Mouse (Mus musculus) lung, adult 2 months (tissue): ENCODE measurements around the gene Sbk3. TPM values are rescaled to one million over a fixed set of nuclear protein-coding genes. Genes with fewer than 3 reads are reported as not detected.
"Not testable (repeated sequence)": the region's sequence is repeated elsewhere in the genome, so short reads cannot be mapped to it uniquely, and the experiment has no call there.

Experiments used
- DNase-seq: peaks from one replicate; pipeline ENCODE4 v3.0.0; 2022
- H3K4me1 ChIP-seq: fragments of 200-500 bp; 2 replicates; pipeline ENCODE4 v1.6.1; 2011; ENCODE audit warnings: low read length; ENCODE audit not compliant: control insufficient read depth, insufficient read depth
- H3K4me3 ChIP-seq: fragments of 200-500 bp; replicated peaks from 2 replicates; pipeline ENCODE3; 2011; ENCODE audit warnings: low read depth, mild to moderate bottlenecking, control low read depth, low read length; ENCODE audit errors: extremely low read depth
- CTCF ChIP-seq: fragments of 200-500 bp; IDR thresholded peaks from 2 replicates; pipeline ENCODE4 v1.5.1; 2011; ENCODE audit warnings: mild to moderate bottlenecking, low read length, control low read depth; ENCODE audit not compliant: insufficient read depth
- POLR2A ChIP-seq: fragments of 200-500 bp; IDR thresholded peaks from 2 replicates; pipeline ENCODE4 v1.6.1; 2011; ENCODE audit warnings: low read depth, mild to moderate bottlenecking, control low read depth, low read length, borderline replicate concordance; ENCODE audit errors: extremely low read depth
- WGBS: fragments of 180-500 bp; shearing (Covaris S2); methylation state at CpG from one replicate; pipeline ENCODE4 v1.1.7; 2018; 5-methylcytosine and 5-hydroxymethylcytosine counted together
- polyA plus RNA-seq: library from polyadenylated mRNA; depleted of rRNA; stranded (reverse); fragments of >200 nt; gene quantifications from 2 replicates; pipeline ENCODE4 v1.2.3, GENCODE M21; 2012; rRNA removed

The Sbk3 gene
- polyA plus RNA-seq: 6.5 and 9.0 TPM in 2 replicates

DNA sequence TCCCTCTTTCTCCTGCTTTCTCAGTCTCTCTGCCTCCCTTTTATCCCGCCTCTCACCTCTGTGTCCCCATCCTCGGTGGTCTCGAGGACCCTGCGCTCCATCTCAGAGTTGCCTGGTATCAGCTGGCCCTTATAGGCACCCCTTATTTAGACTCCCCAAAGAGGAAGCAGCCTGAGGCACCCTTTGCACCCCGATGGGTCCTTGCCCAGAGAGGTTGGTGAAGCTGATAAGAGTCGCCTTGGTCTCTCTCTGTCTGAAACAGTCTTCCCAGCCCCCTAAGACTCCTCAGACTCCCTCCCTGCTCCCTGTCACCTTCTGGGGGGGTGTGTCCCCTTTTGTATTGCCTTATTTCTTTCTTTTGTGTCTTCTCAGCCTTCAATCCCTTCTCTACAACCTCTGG lies at the start of gene Sbk3:
Gene Sbk3 (minus strand): TSS at position 101 of the 400 bp plus-strand sequence.
- DNase-seq: no peak
- no peak for TF ChIP-seq POLR2A
- TF ChIP-seq CTCF: no peak
- 49% methylated on average over 6 of the region's 6 CpGs for WGBS
- Histone ChIP-seq H3K4me3 (no peak within 1 kb of the TSS), H3K4me1 (no peaks in the 10 kb centered on the region)

DNA sequence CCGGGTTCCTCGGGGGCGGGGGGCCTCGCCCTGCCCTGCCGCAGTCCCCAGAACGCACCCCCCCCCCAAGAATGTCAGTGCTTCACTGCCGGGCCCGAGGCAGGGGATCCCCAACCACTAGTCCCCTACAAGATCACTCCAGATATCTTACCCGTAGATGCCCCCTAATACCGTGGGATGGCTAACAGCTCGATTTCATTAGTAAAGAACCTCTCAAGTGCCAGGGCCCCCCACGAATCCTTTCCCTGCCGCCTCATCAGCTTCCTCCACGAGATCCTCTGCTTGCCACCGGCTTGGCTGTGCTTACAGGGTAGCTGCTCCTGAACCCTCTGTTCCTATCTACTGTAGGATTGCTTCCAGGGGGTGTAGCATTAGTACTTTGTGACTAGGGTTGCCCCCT lies 49.7 kb upstream of the Sbk3 start:
- no peak for DNase-seq
- under 1% methylated on average over 15 of the region's 15 CpGs for WGBS
- no peak for TF ChIP-seq CTCF
- TF ChIP-seq POLR2A: no peak
- Histone ChIP-seq H3K4me3 (peak overlapping the region; percentile 26), H3K4me1 (peaks cover 6% of the 10 kb centered on the region)

DNA sequence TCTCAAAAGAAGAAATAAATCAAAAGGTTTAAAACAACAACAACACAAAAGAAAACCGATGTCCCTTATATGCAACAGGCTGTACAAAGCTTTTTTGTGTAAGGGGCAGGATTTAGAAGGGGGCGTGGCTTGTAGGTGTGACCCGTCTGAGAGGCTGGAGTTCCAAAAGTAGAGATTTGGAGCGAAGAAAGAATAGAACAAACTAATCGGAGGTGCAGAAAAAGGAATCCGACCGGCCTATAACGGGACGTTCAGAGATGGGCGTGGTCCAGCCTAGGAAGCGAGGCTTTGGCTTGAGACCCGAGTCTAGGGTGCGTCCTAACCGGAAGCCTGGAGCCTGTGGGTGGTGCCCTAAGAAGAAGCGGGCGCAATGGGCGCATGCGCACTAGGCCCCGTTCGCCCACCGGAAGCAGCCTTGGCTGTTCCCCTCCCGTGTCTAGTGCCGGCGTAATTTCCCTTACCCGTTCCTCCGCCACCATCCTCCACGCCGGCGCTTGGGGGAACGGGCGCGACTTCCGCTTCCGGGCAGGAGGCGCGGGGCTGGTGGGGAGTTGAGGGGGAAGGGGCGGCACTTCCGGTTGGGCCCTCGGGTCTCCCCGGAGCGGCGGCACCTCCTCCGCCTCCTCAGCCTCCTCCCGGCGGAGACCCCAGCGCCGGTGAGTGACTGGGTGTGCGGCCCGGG lies 49.2 kb upstream of the Sbk3 start, which contains the start of the genes Zfp865 and Ccdc106:
Gene Zfp865 (plus strand): TSS at position 377 of the 682 bp plus-strand sequence.
Gene Ccdc106 (plus strand): TSS at position 554 of the 682 bp plus-strand sequence.
- peak; percentile 97 for DNase-seq
- WGBS: under 1% methylated on average over 49 of the region's 49 CpGs
- peaks cover 5% of the 10 kb centered on the region for H3K4me1 ChIP-seq
- peak within 1 kb of the TSS; percentile 26 for H3K4me3 ChIP-seq
- TF ChIP-seq CTCF: no peak
- peak; percentile 86; the same call in 1 of the 2 replicates for TF ChIP-seq POLR2A

DNA sequence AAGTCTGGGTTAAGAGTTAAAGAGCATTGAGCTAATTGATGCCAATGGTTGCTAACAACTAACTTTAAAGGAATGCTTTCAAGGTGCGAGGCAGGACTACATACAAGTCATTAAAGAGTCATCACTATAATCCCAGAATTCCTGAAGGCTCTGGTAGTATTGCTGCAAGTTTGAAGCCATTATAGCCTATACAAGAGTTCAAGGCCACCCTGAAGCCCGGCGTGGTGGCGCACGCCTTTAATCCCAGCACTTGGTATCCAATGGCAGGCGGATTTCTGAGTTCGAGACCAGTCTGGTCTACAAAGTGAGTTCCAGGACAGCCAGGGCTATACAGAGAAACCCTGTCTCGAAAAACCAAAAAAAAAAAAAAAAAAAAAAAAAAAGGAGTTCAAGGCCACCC lies 48.6 kb upstream of the Sbk3 start:
- not testable (repeated sequence) for H3K4me1 ChIP-seq, H3K4me3 ChIP-seq, DNase-seq
- 22% methylated on average over 8 of the region's 8 CpGs for whole genome bisulfite sequencing

DNA sequence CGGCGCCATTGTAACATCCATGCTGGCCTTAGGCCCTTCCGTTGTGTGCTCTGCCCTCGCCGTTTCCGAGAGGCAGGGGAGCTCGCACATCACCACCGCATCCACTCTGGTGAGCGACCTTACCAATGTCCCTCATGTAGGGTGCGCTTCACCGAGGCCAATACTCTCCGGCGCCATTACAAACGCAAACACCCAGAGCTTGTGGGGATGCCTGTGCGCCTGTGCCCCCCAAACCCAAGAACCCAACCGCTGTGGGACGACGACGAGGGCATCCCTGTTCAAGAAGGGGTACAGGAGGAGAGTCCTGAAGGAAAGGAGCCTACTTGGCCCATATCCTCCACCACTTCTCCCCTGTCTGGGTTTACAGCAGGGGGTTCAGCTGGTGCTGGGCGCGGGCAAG lies 47.0 kb upstream of the Sbk3 start:
- DNase-seq: no peak
- WGBS: 98% methylated on average over 21 of the region's 21 CpGs
- TF ChIP-seq POLR2A: no peak
- no peak for TF ChIP-seq CTCF
- peaks cover 8% of the 10 kb centered on the region for H3K4me1 ChIP-seq
- H3K4me3 ChIP-seq: no peak overlapping the region

DNA sequence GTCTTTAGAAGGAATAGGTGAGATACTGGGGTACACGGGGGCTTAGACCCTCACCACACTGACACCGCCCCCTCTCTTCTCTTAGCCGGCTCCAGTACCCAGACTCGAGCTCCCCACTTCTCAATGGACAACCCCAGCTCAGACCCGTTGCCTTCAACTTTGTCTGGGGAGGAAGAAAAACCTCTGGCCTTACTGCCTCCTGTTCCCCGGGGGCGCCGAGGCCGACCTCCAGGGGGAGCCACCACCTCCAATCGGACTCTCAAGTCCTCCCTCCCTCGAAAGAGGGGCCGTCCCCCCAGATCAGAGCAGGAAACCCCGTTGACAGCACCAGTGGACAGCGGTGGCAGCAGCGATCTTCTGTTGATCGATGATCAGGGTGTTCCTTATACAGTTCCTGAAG lies 46.4 kb upstream of the Sbk3 start:
- no peak for DNase-seq
- 92% methylated on average over 16 of the region's 16 CpGs for WGBS
- Histone ChIP-seq H3K4me1 (peaks cover 8% of the 10 kb centered on the region), H3K4me3 (no peak overlapping the region)
- TF ChIP-seq CTCF (no peak), POLR2A (no peak)

DNA sequence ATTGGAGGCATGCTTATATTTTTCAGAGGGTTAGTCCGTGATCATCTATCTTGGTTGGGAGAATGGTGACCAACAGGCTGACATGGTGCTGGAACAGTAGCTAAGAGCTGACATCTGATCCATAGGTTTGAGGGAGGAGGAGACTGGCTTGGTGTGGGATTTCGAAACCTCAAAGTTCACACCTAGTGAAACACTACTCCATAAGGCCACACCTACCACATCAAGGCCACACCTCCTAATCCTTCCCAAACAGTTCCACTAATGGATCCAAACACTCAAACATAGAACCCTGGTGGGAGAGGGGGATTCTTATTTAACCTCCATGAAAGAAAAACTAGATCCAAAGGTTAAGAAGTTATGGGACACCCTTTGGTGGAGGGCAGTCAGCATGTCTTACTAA lies 46.0 kb upstream of the Sbk3 start:
- peaks cover 8% of the 10 kb centered on the region for H3K4me1 ChIP-seq
- no peak overlapping the region for H3K4me3 ChIP-seq
- no peak for DNase-seq
- WGBS: 96% methylated on average over 2 of the region's 2 CpGs
- TF ChIP-seq CTCF: no peak
- no peak for TF ChIP-seq POLR2A

DNA sequence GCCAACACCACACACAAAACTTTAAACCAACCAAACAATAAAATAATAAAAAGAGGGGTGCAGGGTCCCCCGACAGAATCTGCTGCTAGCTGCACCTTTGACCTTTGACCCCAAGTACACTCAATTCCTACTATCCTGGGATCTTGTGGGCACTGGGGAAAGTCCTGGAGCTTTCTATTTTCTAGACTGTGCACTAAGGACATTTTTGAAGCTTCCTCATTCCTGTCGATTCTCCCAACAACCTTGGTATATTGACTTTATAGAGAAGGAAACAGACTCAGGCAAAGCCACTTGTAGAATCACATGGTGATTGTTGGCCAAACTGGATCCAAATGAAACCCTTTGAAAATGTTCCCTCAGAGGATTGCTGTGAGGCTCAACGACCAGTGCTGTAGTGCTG lies 45.1 kb upstream of the Sbk3 start:
- no peak for DNase-seq
- WGBS: 33% methylated on average over 3 of the region's 3 CpGs
- Histone ChIP-seq H3K4me3 (peak overlapping the region; percentile 79), H3K4me1 (peaks cover 8% of the 10 kb centered on the region)
- TF ChIP-seq CTCF: no peak
- TF ChIP-seq POLR2A: no peak

DNA sequence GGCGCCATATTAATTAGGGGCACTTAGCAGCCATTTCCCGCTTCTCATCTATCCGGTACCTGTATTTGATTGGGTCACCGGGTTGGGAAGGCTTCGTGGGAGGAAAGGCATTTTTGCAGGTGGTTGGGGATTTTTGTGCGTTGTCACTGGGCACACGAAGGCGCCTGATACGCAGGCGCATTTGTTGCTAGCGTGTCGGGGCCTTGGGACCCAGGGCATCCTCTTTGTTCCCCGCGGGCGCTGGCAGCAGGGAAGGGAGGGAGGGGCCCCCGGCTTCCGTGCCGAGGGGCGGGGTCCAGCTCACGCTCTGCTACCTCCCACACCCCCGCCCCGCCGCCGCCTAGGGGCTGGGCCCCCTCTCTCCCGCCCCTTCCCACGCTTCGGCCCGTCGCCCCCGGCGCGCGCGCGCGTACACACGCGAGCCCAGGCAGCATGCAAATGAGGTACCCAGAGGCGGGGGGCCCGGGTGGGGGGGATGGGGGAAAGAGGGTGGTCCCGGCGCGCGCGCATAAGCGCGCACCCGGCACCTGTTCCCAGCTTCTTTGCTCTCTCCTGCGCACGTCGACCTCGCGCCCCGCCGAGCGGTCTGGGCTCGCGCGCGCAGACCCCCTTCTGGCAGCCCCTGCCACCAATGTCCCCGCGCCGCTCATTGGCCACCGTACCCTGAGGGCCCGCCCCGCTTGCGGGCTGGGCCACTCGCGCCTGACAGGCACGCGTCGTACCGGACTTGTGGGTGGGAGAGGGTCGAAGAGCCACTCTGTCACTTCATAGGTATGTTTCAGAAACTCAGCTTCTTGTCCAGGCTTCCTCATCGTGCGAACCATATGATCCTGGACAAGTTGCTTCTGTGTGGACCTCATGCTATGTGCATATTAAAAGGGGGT lies 44.4 kb upstream of the Sbk3 start, which contains the start of gene Gm44973:
Gene Gm44973 (plus strand): TSS at position 379 of the 884 bp plus-strand sequence.
- Histone ChIP-seq H3K4me1 (peaks cover 8% of the 10 kb centered on the region), H3K4me3 (peak within 1 kb of the TSS; percentile 91)
- WGBS: 1% methylated on average over 74 of the region's 76 CpGs
- peak; percentile 52; the same call in 1 of the 2 replicates for TF ChIP-seq POLR2A
- no peak for TF ChIP-seq CTCF
- peak; percentile 92 for DNase-seq
